Mouse (Mus musculus): ENCODE data around the gene Tenm2. TPM values are rescaled to one million over a fixed set of nuclear protein-coding genes. Genes with fewer than 3 reads are reported as not detected.

Tenm2 gene
- total and polyA plus RNA-seq, 3 experiments = not detected

DNA sequence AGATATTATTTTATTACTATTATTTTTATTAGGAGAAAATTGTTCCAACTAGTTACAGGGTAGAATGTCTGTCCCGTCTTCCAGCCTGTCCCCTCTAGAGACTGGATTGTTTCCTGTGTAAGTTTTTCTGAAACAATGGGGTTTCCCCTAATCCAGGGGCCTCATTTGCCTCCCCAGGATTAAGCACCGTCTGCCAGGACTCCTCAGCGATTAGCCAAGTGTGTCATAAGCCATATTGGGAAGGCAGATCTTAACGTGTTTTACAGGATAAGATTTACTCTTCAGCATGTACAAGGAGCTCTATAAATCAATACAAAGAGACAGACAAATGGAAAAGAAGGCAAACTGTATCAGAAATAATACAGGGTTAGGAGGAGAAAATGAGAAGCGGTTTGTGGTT lies 1082.3 kb downstream of the Tenm2 start:
- Histone ChIP-seq H3K4me1 (ENCODE audit: control insufficient read depth in 1 of 2, insufficient read depth in 2 of 2) (no peaks in the 10 kb centered on the region), H3K9me3 (replicated peaks; ENCODE audit: low read length) (peaks cover 77% of the 10 kb centered on the region), H3K36me3 (replicated peaks in 1 of 2; ENCODE audit: control insufficient read depth in 1 of 2, insufficient read depth in 1 of 2, low read length in 1 of 2) (no peaks in the 10 kb centered on the region), H3K4me3 (replicated peaks in 1 of 3; ENCODE audit: low read depth in 2 of 3, low read length in 2 of 3, poor library complexity in 1 of 3) (no peak overlapping the region), H3K27me3 (replicated peaks) (no peaks in the 10 kb centered on the region), H3K27ac (ENCODE audit: insufficient read depth, low read depth) (no peak overlapping the region), H3K4me2 (ENCODE audit: insufficient read depth, low read depth, poor library complexity, severe bottlenecking) (no peak overlapping the region), H3K79me2 (replicated peaks; ENCODE audit: control insufficient read depth, extremely low read depth, insufficient read depth, poor library complexity, severe bottlenecking) (no peaks in the 10 kb centered on the region), H3K9ac (ENCODE audit: insufficient read depth, low read depth) (no peak overlapping the region)
- no peak for DNase-seq (ENCODE audit: extremely low read depth)
- in situ Hi-C loops (cut with MboI; ENCODE audit: low pct_ligation_motif_present, low pct_unique_long_range_greater_than_20kb, low sequenced_read_pairs) (no loop called here), dilution Hi-C loops (cut with MboI; ENCODE audit: extremely low pct_ligation_motif_present, extremely low pct_unique_long_range_greater_than_20kb, low sequenced_read_pairs) (no loop called here)
- TF ChIP-seq POLR2AphosphoS2 (IDR thresholded peaks at IDR 0.05; ENCODE audit: low read depth, low read length) (no peak), CTCF (conservative IDR thresholded peaks at IDR 0.05 in 1 of 2, IDR thresholded peaks at IDR 0.05 in 1 of 2; ENCODE audit: low read depth in 2 of 2, low read length in 2 of 2) (no peak), BHLHE40 (IDR thresholded peaks at IDR 0.05; ENCODE audit: low read depth, low read length) (no peak), CHD1 (IDR thresholded peaks at IDR 0.05; ENCODE audit: low read depth, low read length) (no peak), IRF4 (IDR thresholded peaks at IDR 0.05; ENCODE audit: low read depth, low read length) (no peak), EP300 (IDR thresholded peaks at IDR 0.05; ENCODE audit: low read length) (no peak), KAT2A (IDR thresholded peaks at IDR 0.05; ENCODE audit: insufficient replicate concordance, low read length) (no peak), MEF2A (IDR thresholded peaks at IDR 0.05; ENCODE audit: borderline replicate concordance, low read depth, low read length) (no peak), USF2 (conservative IDR thresholded peaks at IDR 0.05; ENCODE audit: low read depth, low read length) (no peak), TBP (conservative IDR thresholded peaks at IDR 0.05; ENCODE audit: low read depth, low read length) (no peak), GABPA (IDR thresholded peaks at IDR 0.05; ENCODE audit: insufficient replicate concordance, low read depth, low read length) (no peak), POLR2A (IDR thresholded peaks at IDR 0.05; ENCODE audit: low read depth, low read length) (no peak), ELF1 (IDR thresholded peaks at IDR 0.05; ENCODE audit: low read depth, low read length) (no peak), CHD2 (IDR thresholded peaks at IDR 0.05; ENCODE audit: low read length) (no peak), SIN3A (IDR thresholded peaks at IDR 0.05; ENCODE audit: low read length) (no peak)

GRCm38 (mm10) chr11:36153011-36153410 lies 1082.8 kb downstream of the Tenm2 start:
- Histone ChIP-seq H3K4me2 (ENCODE audit: insufficient read depth, low read depth, poor library complexity, severe bottlenecking) (no peak overlapping the region), H3K36me3 (replicated peaks in 1 of 2; ENCODE audit: control insufficient read depth in 1 of 2, insufficient read depth in 1 of 2, low read length in 1 of 2) (no peaks in the 10 kb centered on the region), H3K9me3 (replicated peaks; ENCODE audit: low read length) (peaks cover 77% of the 10 kb centered on the region), H3K4me1 (ENCODE audit: control insufficient read depth in 1 of 2, insufficient read depth in 2 of 2) (no peaks in the 10 kb centered on the region), H3K27me3 (replicated peaks) (no peaks in the 10 kb centered on the region), H3K79me2 (replicated peaks; ENCODE audit: control insufficient read depth, extremely low read depth, insufficient read depth, poor library complexity, severe bottlenecking) (no peaks in the 10 kb centered on the region), H3K4me3 (replicated peaks in 1 of 3; ENCODE audit: low read depth in 2 of 3, low read length in 2 of 3, poor library complexity in 1 of 3) (no peak overlapping the region), H3K27ac (ENCODE audit: insufficient read depth, low read depth) (no peak overlapping the region), H3K9ac (ENCODE audit: insufficient read depth, low read depth) (no peak overlapping the region)
- dilution Hi-C loops (cut with MboI; ENCODE audit: extremely low pct_ligation_motif_present, extremely low pct_unique_long_range_greater_than_20kb, low sequenced_read_pairs) = no loop called here
- in situ Hi-C loops (cut with MboI; ENCODE audit: low pct_ligation_motif_present, low pct_unique_long_range_greater_than_20kb, low sequenced_read_pairs) = no loop called here
- TF ChIP-seq PAX5 (IDR thresholded peaks at IDR 0.05; ENCODE audit: low read length) (no peak), ZNF384 (IDR thresholded peaks at IDR 0.05; ENCODE audit: low read depth, low read length) (no peak), RCOR1 (conservative IDR thresholded peaks at IDR 0.05; ENCODE audit: low read depth, low read length) (no peak), ZMIZ1 (IDR thresholded peaks at IDR 0.05; ENCODE audit: low read depth, low read length) (no peak), JUN (IDR thresholded peaks at IDR 0.05; ENCODE audit: insufficient read depth, low read depth, low read length) (no peak), CHD1 (IDR thresholded peaks at IDR 0.05; ENCODE audit: low read depth, low read length) (no peak), ETS1 (conservative IDR thresholded peaks at IDR 0.05; ENCODE audit: low read depth, low read length) (no peak), MEF2A (IDR thresholded peaks at IDR 0.05; ENCODE audit: borderline replicate concordance, low read depth, low read length) (no peak), UBTF (IDR thresholded peaks at IDR 0.05; ENCODE audit: low read depth, low read length) (no peak), SMC3 (IDR thresholded peaks at IDR 0.05; ENCODE audit: low read depth, low read length) (no peak), HCFC1 (IDR thresholded peaks at IDR 0.05; ENCODE audit: low read depth, low read length) (no peak), MXI1 (IDR thresholded peaks at IDR 0.05; ENCODE audit: low read depth, low read length) (no peak), NELFE (IDR thresholded peaks at IDR 0.05; ENCODE audit: low read depth, low read length) (no peak), TBP (conservative IDR thresholded peaks at IDR 0.05; ENCODE audit: low read depth, low read length) (no peak), MAZ (IDR thresholded peaks at IDR 0.05; ENCODE audit: low read depth, low read length) (no peak), MAX (IDR thresholded peaks at IDR 0.05; ENCODE audit: low read length) (no peak), RAD21 (IDR thresholded peaks at IDR 0.05; ENCODE audit: low read depth, low read length) (no peak), NRF1 (IDR thresholded peaks at IDR 0.05; ENCODE audit: low read depth, low read length) (no peak)
- no peak for DNase-seq (ENCODE audit: extremely low read depth)
